Mouse (Mus musculus) liver, postnatal 0 days (tissue): Measurements from ENCODE around the gene Nwd2.

Experiments
- CTCF ChIP-seq: sonication (generic); IDR thresholded peaks from 2 replicates; pipeline ENCODE4 v1.5.1; 2016; ENCODE audit warnings: antibody characterized with exemption, low read depth
- EP300 ChIP-seq: IDR thresholded peaks from 2 replicates; pipeline ENCODE4 v1.6.1; 2016; ENCODE audit warnings: antibody characterized with exemption, low read depth, mild to moderate bottlenecking

DNA sequence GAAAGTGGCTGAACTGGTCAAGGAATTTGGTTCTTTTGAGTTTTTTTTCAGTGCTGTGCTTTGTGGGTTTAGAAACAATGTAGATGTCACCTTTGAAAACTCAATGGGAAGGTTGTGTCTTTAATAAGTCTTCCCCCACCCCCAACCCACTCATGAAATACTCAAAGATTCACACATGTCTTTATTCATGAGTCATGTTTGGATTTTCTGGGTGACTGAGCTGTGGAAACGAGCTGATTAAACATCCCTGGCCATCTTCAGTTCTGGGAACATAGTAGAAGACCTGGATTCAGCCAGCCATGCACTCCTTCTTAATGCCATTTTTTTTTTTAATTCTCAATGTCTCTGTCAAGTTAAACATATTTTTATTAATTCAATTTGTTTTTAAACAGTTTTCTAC is 124.7 kb downstream of the Nwd2 start:
- TF ChIP-seq CTCF (no peak), EP300 (no peak)
